Mouse (Mus musculus) frontal cortex, postnatal 25 days (tissue): ENCODE results near the gene Olfr1441.

Experiments used
- DNase-seq, 2 experiments: peaks; one replicate each; pipeline ENCODE4 v3.0.0; 2022; ENCODE audit warnings: low spot score in 2 of 2

Gene Olfr1441

GRCm38 (mm10) chr19:12462851-12463721, 45.9 kb downstream of the Olfr1441 start:
- no peak for DNase-seq

DNA sequence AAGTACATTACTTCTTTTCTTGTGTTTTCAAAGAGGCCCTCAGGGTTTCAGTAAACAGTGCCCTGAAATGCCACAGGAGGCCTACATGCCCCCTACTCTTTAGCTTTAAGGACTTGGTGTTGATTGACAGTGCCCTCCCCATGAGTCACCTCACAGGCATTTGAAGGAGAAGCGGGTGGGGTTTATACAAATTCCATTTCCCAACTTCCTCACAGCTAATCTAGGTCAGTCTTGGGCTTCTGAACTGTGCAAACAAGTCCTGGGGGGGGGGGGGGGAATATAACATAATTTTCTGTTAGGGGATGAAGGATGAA, 46.4 kb downstream of the Olfr1441 start:
- DNase-seq: no peak

DNA sequence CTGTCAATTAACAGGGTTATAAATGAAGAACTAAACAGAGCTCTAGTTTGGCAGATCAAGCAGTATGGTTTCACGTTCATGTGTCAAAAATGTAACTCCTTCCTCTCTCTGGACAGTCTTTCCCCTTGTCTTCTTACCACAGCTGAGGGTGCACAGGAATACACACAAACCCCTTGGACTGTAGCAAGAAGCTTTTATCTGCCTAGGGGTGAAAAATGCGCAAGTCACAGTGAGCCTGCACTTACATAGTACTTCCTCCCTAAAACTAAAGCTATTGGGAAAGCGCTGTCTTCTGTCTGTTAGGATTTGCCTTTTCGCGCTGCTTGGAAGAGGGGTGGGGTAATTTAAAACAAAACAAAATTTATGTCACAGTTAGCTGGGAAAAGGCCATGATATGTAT, 46.9 kb downstream of the Olfr1441 start:
- DNase-seq: no peak

GRCm38 (mm10) chr19:12464674-12465073, 47.4 kb downstream of the Olfr1441 start:
- no peak for DNase-seq

GRCm38 (mm10) chr19:12465530-12466144, 48.4 kb downstream of the Olfr1441 start:
- no peak for DNase-seq

- DNase-seq: no peak
These were observed 49.0 kb downstream of the Olfr1441 start for GRCm38 (mm10) chr19:12466204-12466603.

DNA sequence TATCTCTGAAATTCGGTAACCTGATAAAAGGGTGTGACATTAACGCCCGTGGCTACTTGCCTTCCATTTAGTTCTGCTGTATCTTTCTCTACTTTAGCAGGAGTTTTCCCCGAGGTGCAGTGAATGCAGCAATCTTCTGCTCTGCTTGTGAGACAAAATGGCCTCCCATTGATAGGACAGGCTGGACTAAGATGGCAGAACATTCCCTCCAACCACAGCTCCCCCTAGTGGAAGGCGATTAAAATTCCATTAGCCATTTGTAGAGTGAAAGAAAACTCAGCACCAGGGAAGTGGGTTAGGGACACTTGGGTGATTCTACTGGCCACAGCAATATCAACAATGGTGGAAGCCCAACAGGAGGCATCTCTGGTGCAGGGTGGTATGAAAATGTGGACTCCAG, 50.2 kb downstream of the Olfr1441 start:
- no peak for DNase-seq

DNA sequence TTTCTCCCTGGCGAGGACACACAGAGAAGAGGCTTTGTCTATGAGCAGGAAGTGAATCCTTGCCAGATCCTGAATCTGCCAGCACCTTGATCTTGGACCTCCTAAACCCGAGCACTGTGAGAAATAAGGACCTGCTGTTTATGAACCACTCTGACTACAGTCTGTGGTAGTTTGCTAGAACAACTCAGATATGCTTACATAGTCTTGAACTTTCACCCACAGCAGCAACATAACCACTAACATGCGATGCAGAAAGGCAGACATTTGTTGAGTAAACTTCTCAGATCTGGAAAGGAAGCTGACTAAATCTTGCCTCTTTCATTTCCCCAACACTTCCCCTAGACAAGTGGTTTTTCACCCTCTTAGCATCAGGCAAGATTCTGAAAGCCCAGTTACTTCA, 54.6 kb downstream of the Olfr1441 start:
- DNase-seq: no peak

DNA sequence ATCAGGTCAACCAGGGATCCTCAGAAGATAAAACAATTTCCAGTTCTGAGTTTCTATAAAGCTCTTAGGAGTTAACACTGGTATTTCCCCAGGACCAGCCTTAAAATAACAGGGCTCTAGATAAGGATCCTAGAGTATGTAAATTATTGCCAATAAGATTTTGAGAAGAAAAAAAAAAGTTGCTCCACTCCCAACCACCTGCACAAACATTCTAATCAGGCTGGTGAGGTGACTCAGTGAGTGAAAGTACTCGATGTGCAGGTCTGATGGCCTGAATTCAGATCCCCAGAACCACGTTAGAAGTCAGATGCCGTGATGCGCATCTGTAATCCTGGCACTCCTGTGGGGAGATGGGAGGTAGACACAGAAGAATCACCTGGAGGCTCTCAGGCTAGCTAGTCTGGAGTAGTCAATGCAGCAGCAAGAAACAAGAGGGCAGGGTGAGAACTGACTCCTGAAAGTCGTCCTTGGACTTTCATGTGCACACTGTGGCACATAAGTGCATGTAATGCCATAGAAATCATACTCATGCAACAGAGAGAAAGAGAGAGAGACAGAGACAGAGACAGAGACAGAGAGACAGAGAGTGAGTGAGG, 55.2 kb downstream of the Olfr1441 start:
- no peak for DNase-seq
